Mouse (Mus musculus): ENCODE results near the gene Mgat5.

Mgat5 gene

DNA sequence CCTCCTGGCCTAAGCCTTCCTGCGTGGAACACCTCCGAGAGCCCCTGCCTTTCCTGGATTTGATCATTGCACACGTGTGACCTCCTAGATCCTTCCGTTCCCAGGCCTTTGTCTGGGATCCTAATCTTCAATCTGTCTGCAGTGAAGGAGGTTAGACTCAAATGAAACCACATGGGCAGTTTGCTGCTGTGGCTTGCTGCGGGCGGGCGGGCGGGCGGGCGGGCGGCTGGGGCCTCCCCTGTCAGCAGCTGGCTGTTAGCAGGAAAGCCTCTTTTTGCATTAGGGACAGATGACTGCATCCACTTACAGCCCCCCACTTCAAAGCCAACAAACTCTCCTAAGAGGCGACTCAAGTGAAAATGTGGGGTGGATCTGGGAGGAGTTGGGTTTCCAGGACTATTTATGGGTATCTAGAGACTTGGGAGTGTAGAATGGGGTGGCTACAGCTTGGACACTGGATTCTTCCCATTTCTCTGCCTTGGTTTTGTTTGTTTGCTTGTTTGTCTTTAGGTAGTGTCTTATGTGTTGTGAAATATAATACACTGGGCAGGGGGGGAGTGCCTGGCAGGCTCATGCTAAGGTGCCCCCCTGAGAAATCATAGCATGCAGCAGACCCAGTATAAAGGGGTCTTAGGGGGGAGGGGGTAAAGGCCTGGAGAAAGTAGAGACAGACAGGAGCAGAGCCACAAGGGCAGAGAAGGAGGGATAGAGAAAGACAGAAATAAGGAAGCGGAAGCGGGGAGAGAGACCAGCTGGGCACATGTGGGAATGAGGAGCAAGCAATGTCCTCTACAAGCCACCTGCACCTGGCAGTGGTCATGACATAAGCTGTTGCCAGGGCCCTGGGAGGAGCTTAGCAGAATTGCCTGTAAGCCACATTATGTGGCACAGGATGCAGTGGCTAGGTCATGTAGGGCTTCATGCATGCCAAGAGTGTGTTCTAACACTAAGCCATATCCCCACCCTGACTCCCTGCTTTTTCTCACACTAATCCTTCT is 238.4 kb downstream of the Mgat5 start:
- DNase-seq: peak; percentile 66

DNA sequence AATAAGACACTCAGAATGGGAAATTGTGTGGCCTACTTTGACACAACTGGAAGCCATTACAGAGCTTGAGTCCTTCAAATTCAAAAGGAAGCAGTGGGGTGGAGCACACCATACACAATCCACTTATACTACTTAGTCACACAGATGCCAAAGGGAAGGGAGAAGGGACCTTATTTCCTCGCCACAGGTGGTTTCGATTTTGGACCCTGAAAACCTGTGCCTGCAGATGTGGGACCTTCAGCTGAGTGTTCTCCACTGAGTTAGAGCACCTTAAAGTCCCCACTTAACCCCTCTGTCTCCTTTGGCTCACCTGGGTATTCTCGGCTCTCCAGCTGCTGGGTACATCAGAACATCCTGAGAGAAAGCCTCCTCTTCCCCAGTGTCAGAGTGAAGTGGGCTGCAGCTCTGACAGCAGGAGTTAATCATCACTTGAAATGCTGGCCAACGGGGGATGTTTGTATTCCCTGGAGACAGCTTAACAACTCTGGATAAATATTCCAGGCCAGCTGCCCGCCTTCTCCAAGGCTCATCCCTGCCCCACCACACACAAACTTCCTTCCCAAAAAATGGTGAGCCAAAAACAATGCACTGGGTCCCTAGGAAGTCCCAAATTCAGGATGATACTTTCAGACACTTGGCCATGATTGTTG is 240.1 kb downstream of the Mgat5 start:
- DNase-seq: no peak

DNA sequence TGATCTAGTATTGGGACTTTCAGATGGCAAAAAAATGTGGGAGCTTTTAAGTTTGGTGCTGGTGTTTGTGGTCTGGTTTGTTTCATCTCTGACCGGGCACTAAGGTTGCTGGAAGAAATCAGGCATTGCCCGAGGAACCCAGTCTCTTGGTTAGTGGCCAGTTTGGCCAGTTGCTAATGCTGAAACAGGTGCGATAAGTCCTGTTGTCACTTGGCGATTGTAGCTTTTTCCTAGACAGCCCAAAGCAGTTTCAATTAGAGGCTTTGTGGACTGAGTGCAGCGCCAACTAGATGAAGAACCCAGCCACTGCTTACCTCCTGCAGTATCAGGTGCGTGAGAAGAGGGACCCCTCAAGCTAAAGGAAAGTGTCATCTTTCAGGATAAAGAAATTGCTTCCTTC is 248.6 kb downstream of the Mgat5 start:
- no peak for DNase-seq

DNA sequence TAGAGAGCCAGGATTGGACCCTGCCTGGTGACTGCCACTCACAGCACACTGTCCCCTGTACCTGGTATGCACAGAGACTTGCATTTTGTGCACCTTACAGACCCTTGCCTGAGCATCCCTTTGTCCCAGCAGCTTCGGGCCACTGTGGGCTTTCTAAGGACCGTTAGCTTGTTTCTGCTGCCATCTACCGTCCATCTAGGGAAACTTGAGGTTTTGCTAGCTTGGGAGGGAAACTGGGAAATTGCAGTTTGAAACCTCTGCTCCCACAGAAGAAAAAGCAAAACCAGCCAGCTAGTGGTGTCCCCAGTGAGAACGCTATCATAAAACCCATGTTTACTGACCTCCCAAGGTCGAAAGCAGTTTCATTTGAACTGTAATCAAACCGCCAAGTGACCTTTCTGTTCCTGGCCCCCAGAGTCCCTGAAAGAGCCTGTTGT is 254.2 kb downstream of the Mgat5 start:
- DNase-seq: peak; percentile 66

DNA sequence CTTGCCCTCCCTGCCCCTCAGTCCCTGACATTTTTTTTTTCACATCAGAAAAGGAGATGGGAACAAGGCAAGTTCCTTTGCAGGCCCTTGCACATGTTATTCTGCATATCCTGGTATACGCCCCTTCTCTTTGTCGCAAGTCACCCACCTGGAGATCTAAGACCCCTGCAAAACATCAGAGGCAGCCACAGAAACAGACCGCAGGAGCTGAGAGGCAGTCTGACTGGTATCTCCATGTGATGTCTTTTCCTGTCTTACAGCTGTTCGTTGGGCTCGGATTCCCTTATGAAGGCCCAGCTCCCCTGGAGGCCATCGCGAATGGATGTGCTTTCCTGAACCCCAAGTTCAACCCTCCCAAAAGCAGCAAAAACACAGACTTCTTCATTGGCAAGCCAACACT is 254.8 kb downstream of the Mgat5 start:
- DNase-seq: peak; percentile 66

DNA sequence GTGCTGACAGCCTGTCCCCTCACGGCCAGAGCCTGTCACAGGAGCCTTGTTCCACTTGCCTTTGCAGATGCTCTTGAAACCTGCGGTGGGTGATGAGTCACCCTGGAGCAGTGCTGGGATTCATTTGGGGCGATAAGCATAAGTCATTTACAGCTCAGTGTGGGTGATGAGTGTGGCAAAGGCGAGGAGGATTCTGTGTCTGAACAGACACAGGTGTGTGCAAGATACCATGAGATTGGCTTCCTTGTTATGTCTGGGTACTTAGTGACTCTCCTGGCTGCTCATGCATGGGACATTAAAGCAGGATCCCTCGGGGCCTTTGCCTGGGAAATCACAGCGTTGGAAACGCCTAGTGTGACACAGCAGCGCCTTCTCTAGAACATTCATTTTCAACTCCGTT is 256.2 kb downstream of the Mgat5 start:
- DNase-seq: peak; percentile 28

DNA sequence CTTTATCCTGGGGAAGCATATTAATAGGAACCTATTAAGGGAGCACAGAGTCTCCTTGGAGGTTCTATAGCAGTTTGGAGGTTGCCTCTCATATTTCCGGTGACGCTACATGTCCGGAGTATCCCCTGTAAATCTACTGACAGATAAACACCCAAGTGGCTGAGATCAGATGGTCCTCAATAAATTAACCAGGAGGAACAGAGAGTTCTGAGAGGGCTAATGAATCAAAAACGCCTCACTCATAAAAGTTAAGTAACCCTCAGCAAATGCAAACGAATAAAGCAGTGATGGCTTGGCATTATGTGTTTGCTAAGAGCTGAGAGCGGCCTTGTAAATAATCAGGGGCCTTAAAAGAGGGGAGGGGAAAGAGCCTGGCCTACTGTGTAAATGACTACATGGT is 259.2 kb downstream of the Mgat5 start:
- no peak for DNase-seq

DNA sequence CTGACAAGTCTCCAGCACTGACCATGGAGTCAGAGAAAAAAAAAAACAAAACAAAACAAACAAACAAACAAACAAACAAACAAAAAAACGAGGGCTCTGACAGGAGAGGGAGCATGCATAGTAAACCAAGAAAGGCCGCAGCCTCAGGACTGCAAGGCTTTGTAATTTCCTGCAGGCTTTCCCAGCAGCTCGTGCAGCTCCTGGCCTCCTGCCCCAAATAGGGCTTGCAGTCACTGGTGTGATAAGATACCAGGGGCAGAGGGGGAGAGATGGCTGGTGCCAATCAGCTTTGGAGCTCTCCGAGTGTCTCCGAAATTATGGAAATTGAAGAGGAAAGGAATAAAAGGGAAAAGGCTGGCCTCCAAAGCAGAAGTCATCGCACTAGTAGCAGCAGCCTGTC is 260.5 kb downstream of the Mgat5 start:
- no peak for DNase-seq

DNA sequence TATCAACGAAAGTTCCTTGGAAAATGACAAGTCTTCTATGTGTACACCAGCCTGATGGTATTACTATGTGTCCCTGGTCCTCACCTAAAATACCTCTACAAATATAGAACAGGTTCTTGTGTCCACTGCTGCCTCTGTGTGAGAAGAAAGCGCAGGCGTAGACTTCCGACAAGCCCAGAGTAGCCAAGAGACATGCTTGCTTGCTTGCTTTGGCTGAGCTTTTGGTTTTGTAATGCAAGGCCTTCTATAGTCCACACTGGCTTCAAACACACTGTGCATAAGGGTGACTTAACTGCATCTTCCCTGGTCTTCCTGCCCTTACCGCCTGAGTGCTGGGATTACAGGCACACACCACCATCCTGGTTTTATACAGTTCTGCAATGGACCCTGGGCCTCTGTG is 262.4 kb downstream of the Mgat5 start:
- DNase-seq: no peak

DNA sequence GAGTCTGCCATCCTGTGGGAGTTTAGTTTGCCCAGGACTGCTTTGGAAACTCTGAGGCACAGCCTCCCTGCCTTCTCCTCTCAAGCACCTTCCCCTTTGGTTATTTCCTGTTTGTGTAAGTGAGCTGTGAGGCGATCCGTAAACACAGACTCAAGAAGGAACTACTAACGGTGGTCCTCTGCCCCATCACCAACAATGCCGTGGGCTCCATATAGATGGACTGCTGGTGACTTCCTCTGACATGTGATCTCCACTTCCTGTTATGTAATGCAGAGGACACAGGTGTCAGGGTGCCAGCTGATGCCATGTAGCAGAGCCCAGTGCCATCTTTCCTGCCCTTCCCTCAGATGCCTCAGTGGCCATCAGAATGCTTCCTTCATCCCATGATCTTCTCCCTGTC is 265.4 kb downstream of the Mgat5 start:
- DNase-seq: no peak

DNA sequence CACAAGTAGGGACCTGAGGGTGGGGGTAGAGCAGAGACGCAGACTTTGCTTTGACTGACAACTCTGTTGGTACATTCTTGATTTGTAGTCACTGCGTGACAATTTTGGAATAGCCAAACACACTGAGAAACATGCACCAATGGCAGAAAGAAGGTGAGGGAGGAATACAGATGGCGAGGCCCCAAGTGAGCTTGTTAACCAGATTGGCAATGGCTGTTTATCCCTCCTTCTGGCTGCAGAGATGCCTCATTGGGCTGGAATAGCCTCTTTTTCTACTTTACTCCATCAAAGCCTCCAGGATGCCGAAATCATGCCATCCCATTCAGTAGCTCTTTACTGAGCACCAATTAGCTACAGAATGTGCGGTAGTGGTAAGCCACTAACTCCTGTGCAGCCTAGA is 270.9 kb downstream of the Mgat5 start:
- no peak for DNase-seq

DNA sequence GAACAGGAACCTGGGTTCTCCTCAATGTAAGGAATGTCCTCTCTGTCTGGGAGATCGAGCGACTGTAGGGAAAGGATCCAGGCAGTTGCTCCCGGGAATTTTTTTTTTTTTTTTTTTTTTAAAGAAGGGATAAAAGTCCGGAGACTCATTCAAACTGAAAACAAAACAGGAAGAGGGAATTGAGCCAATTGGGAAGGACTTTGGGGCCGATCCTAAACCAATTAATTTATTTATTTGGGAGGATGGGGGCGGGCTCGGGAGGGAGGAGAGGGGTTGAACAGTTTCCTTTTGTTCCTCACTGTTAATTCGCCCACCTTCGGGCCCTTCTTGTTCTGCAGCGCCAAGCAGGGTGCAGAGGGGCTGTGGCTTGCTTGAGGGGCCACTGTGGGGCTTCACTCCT is 278.1 kb downstream of the Mgat5 start:
- DNase-seq: no peak

DNA sequence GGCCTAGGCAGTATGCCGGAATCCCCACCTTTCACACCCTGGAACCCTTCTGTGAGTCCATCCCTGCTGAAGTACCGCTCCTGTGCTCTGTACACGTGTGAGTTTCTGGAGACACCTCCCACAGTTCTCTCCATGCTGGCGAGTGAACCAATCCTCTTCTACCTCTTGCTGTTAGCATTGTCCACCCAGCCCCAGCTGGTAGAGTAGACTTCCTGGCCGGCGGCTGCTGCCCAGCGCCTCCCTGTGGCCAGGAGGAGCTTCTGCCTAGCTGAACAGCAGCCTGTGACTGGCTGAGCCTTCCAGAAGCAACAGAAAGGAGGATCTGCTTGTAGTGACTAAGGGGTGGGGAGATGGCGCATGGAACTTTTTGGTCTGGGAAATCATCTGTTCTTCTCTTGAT is 279.4 kb downstream of the Mgat5 start:
- DNase-seq: no peak

DNA sequence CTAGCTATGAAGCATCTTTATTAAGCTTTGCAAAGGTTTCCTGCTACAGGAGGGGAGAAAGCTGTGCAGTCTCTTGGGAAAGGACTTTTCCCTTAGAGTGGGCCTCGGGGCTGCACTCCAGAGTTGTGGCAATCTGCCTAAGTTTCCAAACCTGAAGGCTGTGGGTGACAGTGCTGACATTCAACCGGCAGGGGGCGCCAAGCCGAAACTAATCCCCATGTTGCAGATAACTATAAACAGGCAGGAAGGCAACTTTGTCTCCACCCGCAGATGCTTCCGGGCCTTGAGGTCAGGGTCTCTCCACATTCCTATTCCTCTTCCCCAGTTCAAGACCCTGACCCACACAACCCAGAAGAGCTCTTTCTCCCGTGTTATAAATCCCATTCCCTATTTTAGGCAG is 280.0 kb downstream of the Mgat5 start:
- DNase-seq: peak; percentile 86

DNA sequence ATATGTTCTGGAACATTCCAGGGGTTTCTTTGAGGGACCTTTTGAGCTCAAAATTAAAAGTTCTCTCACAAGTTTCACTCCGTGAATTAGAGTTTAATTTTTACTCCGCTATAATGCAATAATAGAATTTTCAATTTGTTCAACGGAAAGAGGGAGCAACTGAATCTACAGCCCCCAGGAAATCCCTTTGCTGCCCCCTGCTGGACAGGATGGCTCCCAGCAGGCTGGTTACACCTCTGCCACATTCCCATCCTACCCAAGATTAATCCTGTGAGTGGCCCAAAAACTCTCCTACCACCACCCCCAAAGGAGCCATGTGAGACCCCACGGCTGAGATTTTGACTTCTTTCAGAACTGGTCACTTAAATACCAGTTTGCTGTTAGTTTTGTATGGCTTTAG is 282.3 kb downstream of the Mgat5 start:
- DNase-seq: peak; percentile 87

DNA sequence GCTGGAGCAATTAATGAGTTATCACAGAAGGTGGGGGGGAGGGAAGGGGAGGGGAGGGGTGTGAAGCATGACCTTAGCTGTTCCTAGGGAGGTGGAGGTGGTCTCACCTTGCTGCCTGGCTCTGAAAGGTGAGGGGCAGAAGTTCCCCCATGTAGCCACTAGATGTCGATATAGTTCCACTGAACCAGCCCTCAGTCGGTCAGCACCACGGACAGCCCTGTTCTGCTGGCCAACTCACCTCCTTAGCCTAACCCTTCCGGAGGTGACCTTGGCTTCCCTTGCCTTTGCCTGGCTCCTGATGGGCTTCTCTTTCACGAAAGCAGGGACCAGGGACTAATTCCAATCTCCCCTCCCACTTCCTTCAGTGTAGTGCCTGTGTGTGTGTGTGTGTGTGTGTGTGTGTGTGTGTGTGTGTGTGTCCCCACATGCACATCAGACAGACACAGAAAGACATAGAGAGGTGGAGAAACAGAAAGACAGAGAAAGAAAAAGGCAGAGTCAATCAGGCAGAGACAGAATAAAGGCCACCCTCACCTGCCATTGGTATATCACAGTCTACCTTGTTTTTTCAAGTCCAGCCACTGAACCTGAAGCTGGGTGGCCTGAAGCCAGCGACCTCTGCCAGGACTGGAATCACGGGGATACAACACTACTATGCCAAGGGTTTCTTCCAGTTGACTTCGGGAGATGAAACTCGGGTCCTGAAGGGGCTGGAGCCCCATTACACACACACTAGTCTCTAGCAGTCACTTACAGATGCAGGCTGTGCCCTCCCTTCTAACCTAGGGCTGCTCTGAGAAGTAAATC is 292.1 kb downstream of the Mgat5 start:
- DNase-seq: peak; percentile 58

DNA sequence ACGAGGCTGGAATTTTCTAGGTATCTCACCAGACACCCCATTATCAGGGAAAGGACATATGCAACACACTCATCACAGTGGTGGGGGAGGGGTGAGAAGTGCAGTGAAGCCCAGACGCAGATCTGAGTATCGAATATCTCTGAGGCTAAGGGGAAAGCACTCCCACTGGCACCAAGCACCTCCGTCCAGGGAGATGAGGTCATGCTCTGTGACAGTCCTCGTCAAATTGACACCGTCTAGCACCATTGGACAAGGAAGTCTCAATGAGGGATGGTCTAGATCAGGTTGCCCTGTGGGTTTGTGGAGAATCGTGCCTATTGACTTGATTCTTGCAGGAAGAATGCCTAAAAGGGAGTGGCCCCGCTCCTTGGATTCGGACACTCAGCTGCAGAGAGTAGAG is 293.9 kb downstream of the Mgat5 start:
- no peak for DNase-seq

DNA sequence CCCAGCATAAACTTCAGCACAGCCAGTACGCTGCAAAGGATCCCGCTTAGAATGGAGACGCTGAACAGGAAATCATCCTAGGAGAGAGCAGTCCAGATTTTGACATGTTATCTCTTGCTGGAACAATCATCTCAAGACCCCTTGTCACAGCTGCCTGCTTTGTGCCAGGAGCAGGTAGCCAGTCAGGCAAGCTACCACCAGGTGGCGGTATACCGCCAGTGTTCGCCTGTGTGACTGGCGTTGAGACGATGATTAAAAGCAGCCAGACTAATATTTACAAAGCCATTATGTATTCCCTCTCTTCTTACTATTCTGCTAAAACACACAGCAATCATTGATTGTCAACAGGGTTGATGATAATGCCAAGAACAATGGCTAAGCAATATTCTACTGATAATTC is 295.4 kb downstream of the Mgat5 start:
- peak; percentile 91 for DNase-seq

DNA sequence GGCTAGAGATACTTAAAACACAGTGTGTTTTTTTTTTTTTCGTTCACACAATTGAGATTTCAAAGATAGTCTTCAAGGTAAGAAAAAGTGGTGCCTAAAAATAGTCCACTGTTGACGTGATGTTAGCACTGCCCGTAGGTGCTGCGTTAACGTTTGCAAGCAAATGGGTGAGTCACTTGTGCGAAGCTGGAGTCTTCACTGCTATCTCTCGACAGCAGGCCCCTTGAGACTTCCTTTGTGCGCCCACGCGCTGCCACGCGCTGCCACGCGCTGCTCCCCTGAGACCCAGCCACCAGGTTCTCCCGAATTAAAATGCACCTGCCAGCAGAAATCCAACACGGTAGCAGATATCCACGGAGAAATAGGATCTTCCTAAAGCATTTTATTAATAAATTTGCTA is 295.9 kb downstream of the Mgat5 start:
- no peak for DNase-seq

DNA sequence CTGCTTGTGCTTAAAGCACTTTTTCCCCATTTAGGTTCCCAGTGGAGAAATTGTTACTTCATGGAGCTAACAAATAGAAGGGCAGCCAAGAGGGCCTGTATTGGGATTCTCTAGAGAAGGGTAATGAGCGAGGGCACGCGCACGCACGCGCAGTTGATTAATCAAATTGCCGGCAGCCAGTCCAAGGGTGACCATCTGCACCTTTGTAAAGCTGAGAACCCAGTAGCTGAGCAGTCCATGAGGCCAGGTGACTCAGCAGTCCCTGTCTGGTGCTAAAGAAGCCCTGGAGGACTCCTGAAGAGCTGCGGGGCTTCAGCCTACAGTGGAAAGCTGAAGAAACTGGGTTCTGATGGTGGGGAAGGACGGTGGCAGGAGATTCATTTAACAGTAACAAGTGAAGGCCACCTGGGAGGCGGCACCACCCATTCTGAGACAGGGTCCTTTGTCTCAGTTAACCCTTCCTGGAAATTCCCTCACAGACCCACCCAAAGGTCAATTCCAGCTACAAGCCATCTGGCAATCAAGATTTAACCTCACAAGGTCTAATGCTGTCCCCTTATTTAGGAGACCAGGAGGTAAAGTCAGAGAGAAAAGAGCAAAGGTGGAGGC is 302.3 kb downstream of the Mgat5 start:
- no peak for DNase-seq

DNA sequence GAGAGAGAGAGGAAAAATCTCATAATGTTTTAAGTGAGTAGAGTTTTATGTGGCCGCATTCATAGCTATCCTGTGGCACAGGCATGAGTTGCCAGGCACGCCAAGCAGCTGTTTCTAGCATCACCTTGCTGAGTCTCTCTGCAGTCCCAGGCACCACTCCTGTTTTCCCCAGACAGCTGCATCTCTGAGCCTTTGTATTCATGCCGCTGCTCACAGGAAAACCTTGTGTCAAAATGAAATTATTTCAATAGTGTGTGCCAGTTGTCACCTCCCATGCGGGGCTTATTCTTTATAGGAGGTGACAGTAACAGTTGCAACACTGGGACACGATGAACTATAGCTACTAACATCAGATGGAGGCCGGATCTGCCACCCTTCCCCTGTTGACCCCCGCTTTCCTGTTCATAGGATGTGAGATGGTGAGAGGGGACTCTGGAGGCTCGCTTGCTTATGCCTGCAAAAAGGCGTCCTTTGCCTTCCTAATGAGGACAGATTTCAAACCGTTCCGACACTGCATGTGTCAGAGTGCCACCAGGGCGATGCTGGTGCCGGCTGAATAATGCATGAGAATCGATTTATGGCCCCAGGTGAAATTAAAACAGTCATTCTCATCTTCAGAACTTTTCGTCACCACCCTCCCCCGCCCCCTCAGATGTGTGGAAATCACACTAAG is 303.4 kb downstream of the Mgat5 start:
- DNase-seq: no peak

DNA sequence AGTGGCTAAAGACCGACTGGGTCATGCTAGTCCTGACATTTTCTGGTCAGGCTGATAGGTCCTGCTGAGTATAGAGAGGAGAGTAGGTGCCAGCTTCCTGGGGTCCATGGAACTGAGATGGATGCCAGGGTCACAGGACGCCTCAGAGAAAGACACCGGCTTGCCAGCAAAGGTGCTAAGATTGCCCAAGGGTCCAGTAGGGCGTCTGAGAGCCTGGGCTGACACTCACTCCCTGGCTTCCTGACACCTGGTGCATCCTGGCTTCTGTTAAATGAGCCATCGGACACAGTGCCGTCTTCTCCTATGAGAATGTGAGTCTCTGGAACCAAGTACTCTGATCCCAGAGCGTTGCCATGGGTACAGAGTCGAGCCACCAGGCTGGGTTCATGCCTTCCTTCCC is 304.1 kb downstream of the Mgat5 start:
- no peak for DNase-seq
